Mouse (Mus musculus) spleen, adult 2 months (tissue): ENCODE measurements around the gene Lpcat3.

Experiments used
- CTCF ChIP-seq: fragments of 200-500 bp; IDR thresholded peaks from 2 replicates; pipeline ENCODE4 v1.5.1; 2011; ENCODE audit warnings: mild to moderate bottlenecking, inconsistent platforms; ENCODE audit not compliant: insufficient read depth, insufficient read length, insufficient replicate concordance; ENCODE audit errors: extremely low read depth
- POLR2A ChIP-seq: fragments of 200-500 bp; IDR thresholded peaks from 2 replicates; pipeline ENCODE4 v1.6.1; 2011; ENCODE audit warnings: low read depth, low read length, inconsistent platforms

- TF ChIP-seq CTCF, result no peak
- TF ChIP-seq POLR2A, result no peak
Measured at GRCm38 (mm10) chr6:124683591-124684417, 21.0 kb downstream of the Lpcat3 start.
